Comparison of ENCODE assay signal across 8 mouse cellular contexts in the genomic region with DNA sequence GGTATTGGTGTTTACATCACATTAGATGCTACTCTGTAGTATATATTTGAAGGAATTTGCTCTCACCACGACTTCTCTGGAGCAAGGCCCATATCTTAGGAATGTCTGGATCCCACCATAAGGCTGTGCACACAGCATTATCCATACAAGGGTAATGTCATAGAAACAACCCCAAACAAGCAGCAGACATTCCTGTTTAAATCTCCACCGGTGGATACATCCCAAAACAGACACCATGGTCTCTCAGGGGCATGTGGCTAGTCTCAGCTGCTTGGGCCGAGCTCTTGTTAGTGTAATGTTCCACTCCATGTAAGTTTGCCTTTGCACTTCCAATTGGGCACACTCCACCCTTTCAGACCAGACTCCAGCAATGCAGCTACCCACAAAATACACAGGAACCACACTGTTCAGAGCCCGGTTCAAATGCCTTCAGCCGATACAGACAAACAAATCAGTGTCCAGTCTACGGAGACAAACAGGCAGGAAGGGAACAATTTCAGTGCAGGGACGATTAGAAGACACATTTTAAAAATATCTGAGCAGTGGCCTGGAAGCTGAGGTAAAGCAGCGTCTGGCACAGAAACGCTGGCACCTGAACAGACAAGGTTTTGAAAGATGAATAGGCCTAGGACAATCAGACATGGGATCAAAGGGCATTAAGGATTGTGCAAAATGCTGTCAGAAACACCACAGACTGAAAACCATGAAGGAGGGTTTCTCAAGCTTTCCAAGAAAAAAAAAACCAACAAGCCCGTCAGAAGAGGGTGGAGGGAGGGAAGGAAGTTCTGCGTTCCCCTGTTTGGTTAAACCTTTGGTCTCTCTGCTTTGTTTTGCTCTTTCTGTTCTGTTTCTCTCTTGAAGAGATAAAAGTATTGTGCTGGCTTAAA. TPM values are rescaled to one million over a fixed set of nuclear protein-coding genes. Genes with fewer than 3 reads are reported as not detected.
DNase-seq lines count a peak whose midpoint lies in the region; ATAC-seq and TF ChIP-seq lines count a peak whose summit lies in the region.

No protein-coding gene starts in this region.

- no peaks in the 10 kb centered on the region for H3K36me3 ChIP-seq in heart, embryonic 16.5 days (ENCODE audit: control insufficient read depth, insufficient read depth)
- H3K36me3 ChIP-seq in limb, embryonic 14.5 days (ENCODE audit: control insufficient read depth, insufficient read depth, low read length): no peaks in the 10 kb centered on the region
- no peaks in the 10 kb centered on the region for H3K36me3 ChIP-seq in midbrain, embryonic 16.5 days (ENCODE audit: control insufficient read depth, insufficient read depth, low read length)

- peak overlapping the region; percentile 38; the same call in 1 of the 2 replicates for H3K9ac ChIP-seq in heart, embryonic 16.5 days (ENCODE audit: low read length)
- peak overlapping the region; percentile 98 for H3K9ac ChIP-seq in limb, embryonic 14.5 days (ENCODE audit: low read depth, low read length, severe bottlenecking)
- peak overlapping the region; percentile 88 for H3K9ac ChIP-seq in midbrain, embryonic 16.5 days (ENCODE audit: low read depth, low read length)

- DNase-seq in gastrocnemius, adult 2 months: no peak
- DNase-seq in gastrocnemius, postnatal 14 days: no peak
- peak; percentile 20 for DNase-seq in embryo, embryonic 10.5 days (ENCODE audit: low spot score)
- DNase-seq in limb, embryonic 14.5 days (ENCODE audit: low spot score): peak; percentile 17
- no peak for DNase-seq in natural killer cell, adult 2 months (ENCODE audit: low spot score in 2 of 2)

- intact Hi-C loops in gastrocnemius, adult 2 months (cut with DNase I): loop anchor here (5.0 to 10.0 kb wide), 4 partner anchors 70 to 762 kb away; a partner anchor contains a TSS
- intact Hi-C loops in gastrocnemius, postnatal 14 days (cut with DNase I; ENCODE audit: low total_unique reads): loop anchor here (10.0 kb wide), 1 partner anchor 82 kb away; no protein-coding TSS in a partner anchor

- no peak for TF ChIP-seq POLR2A in limb, embryonic 14.5 days (IDR thresholded peaks at IDR 0.05; ENCODE audit: borderline replicate concordance, extremely low read depth, insufficient read depth, insufficient read length)

- H3K27me3 ChIP-seq in heart, embryonic 16.5 days (ENCODE audit: control insufficient read depth, insufficient read depth, low read length): no peaks in the 10 kb centered on the region; the same call in 1 of the 2 replicates
- H3K27me3 ChIP-seq in limb, embryonic 14.5 days (ENCODE audit: control insufficient read depth, insufficient read depth, low read length): no peaks in the 10 kb centered on the region
- no peaks in the 10 kb centered on the region for H3K27me3 ChIP-seq in midbrain, embryonic 16.5 days (ENCODE audit: control insufficient read depth, insufficient read depth, low read depth, low read length)

- H3K9me3 ChIP-seq in heart, embryonic 16.5 days (replicated peaks; ENCODE audit: control insufficient read depth, low read length): no peaks in the 10 kb centered on the region
- H3K9me3 ChIP-seq in limb, embryonic 14.5 days (ENCODE audit: control insufficient read depth, low read length): no peaks in the 10 kb centered on the region
- H3K9me3 ChIP-seq in midbrain, embryonic 16.5 days (replicated peaks; ENCODE audit: control insufficient read depth, low read length, poor library complexity, severe bottlenecking): no peaks in the 10 kb centered on the region

- ATAC-seq in heart, embryonic 16.5 days (replicated peaks; ENCODE audit: extremely low read depth, insufficient read depth, low FRiP score): no peak
- ATAC-seq in limb, embryonic 14.5 days (ENCODE audit: low FRiP score, low read depth): no peak
- no peak for ATAC-seq in midbrain, embryonic 16.5 days
- no peak for ATAC-seq in erythroblast, adult 5-6 weeks (replicated peaks; ENCODE audit: low FRiP score, poor library complexity, severe bottlenecking)

- WGBS in heart, embryonic 16.5 days: 11% methylated on average over 11 of the region's 11 CpGs
- WGBS in limb, embryonic 14.5 days: 25% methylated on average over 11 of the region's 11 CpGs
- WGBS in midbrain, embryonic 16.5 days: 15% methylated on average over 11 of the region's 11 CpGs

- H3K4me3 ChIP-seq in gastrocnemius, adult 2 months: peak overlapping the region; percentile 97
- H3K4me3 ChIP-seq in heart, embryonic 16.5 days (ENCODE audit: low read length): peak overlapping the region; percentile 76
- H3K4me3 ChIP-seq in limb, embryonic 14.5 days (replicated peaks; ENCODE audit: low read length): peak overlapping the region; percentile 87
- H3K4me3 ChIP-seq in midbrain, embryonic 16.5 days (ENCODE audit: low read depth, low read length): peak overlapping the region; percentile 72

- peak overlapping the region; percentile 86 for H3K27ac ChIP-seq in gastrocnemius, adult 2 months
- peak overlapping the region; percentile 46 for H3K27ac ChIP-seq in heart, embryonic 16.5 days (ENCODE audit: low read length)
- H3K27ac ChIP-seq in limb, embryonic 14.5 days (replicated peaks; ENCODE audit: low read depth, low read length): no peak overlapping the region
- no peak overlapping the region for H3K27ac ChIP-seq in midbrain, embryonic 16.5 days (ENCODE audit: low read length)

- TF ChIP-seq CTCF in gastrocnemius, adult 2 months (IDR thresholded peaks at IDR 0.05): no peak

- peaks cover 21% of the 10 kb centered on the region for H3K4me1 ChIP-seq in heart, embryonic 16.5 days (ENCODE audit: control insufficient read depth, insufficient read depth, low read length)
- H3K4me1 ChIP-seq in limb, embryonic 14.5 days (ENCODE audit: control insufficient read depth, insufficient read depth, low read length): peaks cover 11% of the 10 kb centered on the region; the same call in 1 of the 2 replicates
- peaks cover 32% of the 10 kb centered on the region for H3K4me1 ChIP-seq in midbrain, embryonic 16.5 days (ENCODE audit: control insufficient read depth, insufficient read depth, low read length)

- peak overlapping the region; percentile 87 for H3K4me2 ChIP-seq in heart, embryonic 16.5 days (ENCODE audit: low read depth, low read length)
- peak overlapping the region; percentile 73 for H3K4me2 ChIP-seq in limb, embryonic 14.5 days (replicated peaks; ENCODE audit: low read depth, low read length, severe bottlenecking)
- peak overlapping the region; percentile 58 for H3K4me2 ChIP-seq in midbrain, embryonic 16.5 days (ENCODE audit: low read length)

RNA-seq across cellular contexts. Expression of a gene that starts 1.8 kb away (rescaled TPM):
- 1 to 10 TPM; 6.8 to 8.5 TPM for total RNA-seq in gastrocnemius, adult 2 months (2021)
- 1 to 10 TPM; 6.0 to 6.7 TPM for total RNA-seq in gastrocnemius, postnatal 14 days (2021)
- polyA plus RNA-seq in heart, embryonic 16.5 days (2015; fragmentation: Nextera tagmentation; extraction: Ambion mirVana): 0.66 and 0.68 TPM in 2 replicates
- 4.4 and 4.5 TPM in 2 replicates for polyA plus RNA-seq in limb, embryonic 14.5 days (2012; rRNA removed)
- polyA plus RNA-seq in limb, embryonic 14.5 days (2014; fragmentation: Nextera tagmentation; extraction: Ambion mirVana): 3.3 and 3.8 TPM in 2 replicates
- polyA plus RNA-seq in midbrain, embryonic 16.5 days (2015; fragmentation: Nextera tagmentation; extraction: Ambion mirVana): 1.5 and 1.8 TPM in 2 replicates
- under 0.01 and 0.63 TPM in 2 replicates for total RNA-seq in erythroblast, adult 5-6 weeks (2015; ENCODE audit: low replicate concordance)
- total RNA-seq in erythroblast, adult 5-6 weeks (2017; ENCODE audit: low replicate concordance): 0.42 TPM in 1 of 2 replicates, not detected in the other

Comparison
In these comparisons a context has a peak if more than half of its experiments do, and no peak if none do; other contexts are left out.
1. DNase-seq: peak in embryo, embryonic 10.5 days (single experiment) and limb, embryonic 14.5 days (single experiment); none in gastrocnemius, adult 2 months (single experiment), gastrocnemius, postnatal 14 days (single experiment) and natural killer cell, adult 2 months (0 of 2).
2. H3K27ac ChIP-seq: peak in gastrocnemius, adult 2 months (single experiment) and heart, embryonic 16.5 days (single experiment); none in limb, embryonic 14.5 days (single experiment) and midbrain, embryonic 16.5 days (single experiment).
3. H3K9ac ChIP-seq: peak in every context shown above with its lines; median percentile 98 in limb, embryonic 14.5 days; 88 in midbrain, embryonic 16.5 days; 38 in heart, embryonic 16.5 days.
4. RNA of a gene that starts 1.8 kb away (total RNA-seq): 6.8 to 8.5 TPM in gastrocnemius, adult 2 months and 6.0 to 6.7 TPM in gastrocnemius, postnatal 14 days; under 0.01 to 0.63 TPM in erythroblast, adult 5-6 weeks; every median in the first group is over 4 times any median in the second.
5. Peak in every context shown above with its lines, with median percentiles within 50 percentile points of each other: H3K4me3 ChIP-seq and H3K4me2 ChIP-seq.